Mouse (Mus musculus): ENCODE measurements around the gene Trim34a.
"Not testable (repeated sequence)": the region's sequence is repeated elsewhere in the genome, so short reads cannot be mapped to it uniquely, and the experiment has no call there.

The Trim34a gene

DNA sequence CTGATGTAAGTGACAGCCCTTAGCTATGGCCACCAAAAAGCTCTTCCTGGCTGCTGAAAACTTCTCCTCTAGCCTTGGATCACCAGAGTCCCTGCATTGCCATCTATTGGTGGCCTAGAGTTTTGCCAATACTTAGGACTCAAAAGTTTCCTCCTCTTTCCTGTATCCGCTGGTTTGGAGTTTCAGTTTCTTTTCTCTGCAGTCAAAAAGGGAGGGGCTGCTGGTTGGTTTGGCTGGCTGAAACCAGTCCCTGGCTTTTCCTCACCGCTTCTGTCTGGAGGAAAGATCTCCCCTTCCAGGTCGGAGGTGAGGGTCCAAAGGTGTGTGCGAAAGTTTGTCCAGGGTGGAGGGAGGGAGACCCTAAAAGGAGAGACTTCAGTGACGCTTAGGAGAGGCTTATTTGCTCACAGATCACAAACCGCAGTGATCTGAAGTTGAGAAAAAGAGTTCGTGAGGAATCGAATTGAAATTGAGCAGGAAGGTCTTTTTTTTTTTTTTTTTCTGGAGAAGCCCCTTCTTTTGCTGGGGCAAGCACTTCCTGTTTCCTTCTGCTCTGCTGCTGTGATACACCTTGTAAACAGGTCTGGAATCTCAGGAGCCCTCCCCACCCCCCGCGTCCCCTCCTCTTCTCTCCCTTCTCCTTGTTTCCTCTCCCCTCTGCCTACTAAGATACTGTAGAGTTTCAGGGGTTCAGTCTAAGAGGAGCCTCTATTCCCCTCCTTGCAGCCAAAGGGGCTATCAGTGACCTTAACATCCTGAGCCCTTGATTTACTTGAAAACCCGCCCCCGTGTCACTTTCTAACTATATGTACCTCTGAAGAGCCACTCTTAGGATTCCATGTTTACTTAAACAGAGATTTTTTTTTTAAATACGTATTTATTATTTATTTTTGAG, at the start of gene Trim34a:
Gene Trim34a, plus strand, starts transcription at position 171 of the 895 bp plus-strand sequence.
- DNase-seq (ENCODE audit: extremely low spot score): peak; percentile 59

DNA sequence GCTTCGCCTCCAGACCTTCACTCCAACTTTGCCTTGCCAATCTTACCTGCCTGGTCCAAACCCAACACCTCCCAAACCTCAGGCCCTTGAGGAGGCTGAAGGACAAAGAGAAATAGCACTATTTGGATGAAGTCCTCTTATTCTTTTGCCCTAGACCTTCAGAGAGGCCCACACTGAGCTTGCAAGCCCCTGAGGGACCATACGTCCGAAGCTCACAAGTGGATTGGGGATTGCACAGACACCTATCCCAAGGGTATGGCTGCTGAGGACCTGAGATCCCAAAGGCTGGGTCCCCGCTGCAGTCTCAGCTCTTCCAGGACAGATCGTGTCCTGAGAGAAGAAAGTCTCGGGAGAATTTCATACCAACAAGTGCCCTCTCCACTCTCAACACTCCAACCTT, 48.4 kb upstream of the Trim34a start, which contains the start of gene Olfr649:
Gene Olfr649, minus strand, starts transcription at position 101 of the 400 bp plus-strand sequence.
- no peak for DNase-seq (ENCODE audit: extremely low spot score)

DNA sequence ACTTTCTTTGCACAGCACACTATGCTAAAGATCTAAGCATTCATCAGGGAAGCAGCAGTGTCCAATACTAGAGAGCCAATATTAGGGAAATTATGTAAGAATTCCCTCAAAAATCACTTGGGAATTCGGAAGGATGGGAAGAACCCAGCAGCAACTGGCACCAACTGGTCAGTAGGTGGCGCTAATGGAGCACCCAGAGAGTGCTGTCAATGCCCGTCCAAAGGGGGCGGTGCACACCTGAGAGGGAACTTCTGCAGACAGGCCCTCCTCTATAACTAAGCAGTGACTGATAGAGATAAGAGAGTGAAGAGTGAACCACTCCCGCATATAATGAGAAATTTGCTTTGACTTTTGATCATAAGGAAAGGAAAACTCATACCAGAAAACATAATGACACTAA, 44.4 kb upstream of the Trim34a start:
- peak; percentile 70 for DNase-seq (ENCODE audit: extremely low spot score)

GRCm38 (mm10) chr7:104206197-104206596, 38.1 kb upstream of the Trim34a start:
- no peak for DNase-seq (ENCODE audit: extremely low spot score)

DNA sequence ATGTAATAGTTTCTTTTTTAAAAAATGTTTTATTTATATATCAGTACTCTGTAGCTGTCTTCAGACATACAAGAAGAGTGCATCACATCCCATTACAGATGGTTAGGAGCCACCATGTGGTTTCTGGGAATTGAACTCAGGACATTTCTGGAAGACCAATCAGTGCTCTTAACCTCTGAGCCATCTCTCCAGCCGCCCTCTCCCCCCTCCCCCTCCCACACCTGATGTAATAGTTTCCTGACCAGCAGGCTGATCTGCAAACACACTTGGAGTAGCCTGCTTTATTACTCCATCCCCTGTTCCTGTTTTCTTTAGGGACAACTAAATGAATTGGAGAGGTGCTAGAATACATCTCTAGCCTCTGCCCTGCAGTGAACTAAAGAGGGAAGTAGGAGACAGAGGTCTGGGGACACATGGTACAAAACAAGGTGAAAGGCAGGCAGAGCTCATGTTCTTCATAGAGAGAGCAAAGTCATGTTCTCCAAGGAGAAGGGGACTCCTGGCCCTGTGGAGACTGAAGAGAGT, 28.2 kb upstream of the Trim34a start:
- DNase-seq (ENCODE audit: extremely low spot score): no peak

- no peak for DNase-seq (ENCODE audit: extremely low spot score)
These were observed 26.4 kb upstream of the Trim34a start for GRCm38 (mm10) chr7:104217881-104218280.

DNA sequence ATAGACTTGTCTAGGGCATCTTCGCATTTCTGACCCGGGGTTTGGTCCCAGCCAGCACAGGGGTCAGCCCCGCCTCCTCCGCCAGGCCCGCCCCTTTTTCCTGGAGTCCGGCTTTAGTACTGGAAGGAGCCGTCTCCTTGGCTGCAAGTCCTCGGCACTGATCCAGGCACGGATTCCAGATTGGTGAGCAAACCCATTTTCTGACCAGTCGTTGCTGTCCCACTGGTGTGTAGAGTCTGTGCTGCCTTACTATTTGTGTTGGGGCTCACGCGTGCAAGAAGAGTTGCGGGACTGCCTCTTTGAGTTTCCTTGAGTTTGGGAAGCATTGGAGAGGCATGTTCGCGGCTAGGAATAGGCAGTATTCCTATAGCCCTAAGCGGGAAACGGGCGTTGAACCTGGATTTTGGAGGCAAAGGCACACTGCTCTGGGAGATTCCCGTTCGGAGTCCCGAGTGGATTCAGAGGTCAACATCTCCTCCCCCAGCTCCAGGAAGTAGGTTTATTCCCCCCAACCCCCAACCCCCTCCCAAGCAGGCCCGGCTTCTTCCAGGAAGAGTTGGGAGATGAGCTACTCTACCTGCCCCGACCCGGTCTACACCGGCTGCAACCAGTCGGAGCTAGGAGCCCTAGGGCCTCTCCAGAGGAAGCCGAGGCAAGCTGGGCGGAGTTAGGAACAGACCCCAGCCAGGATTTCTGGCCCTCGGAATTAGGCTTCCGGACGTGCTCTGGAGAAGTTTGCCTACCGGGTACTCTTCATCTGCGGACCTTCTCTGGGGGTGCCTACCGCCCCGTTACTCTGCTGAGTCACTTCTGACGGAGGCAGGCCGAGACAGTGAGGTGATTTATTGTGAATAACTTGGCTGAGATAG, 25.3 kb upstream of the Trim34a start, which contains the start of gene Trim6:
Gene Trim6, plus strand, starts transcription at position 93 of the 869 bp plus-strand sequence.
- DNase-seq (ENCODE audit: extremely low spot score): peak; percentile 80

GRCm38 (mm10) chr7:104231203-104231602, 13.1 kb upstream of the Trim34a start:
- DNase-seq (ENCODE audit: extremely low spot score): peak; percentile 22

DNA sequence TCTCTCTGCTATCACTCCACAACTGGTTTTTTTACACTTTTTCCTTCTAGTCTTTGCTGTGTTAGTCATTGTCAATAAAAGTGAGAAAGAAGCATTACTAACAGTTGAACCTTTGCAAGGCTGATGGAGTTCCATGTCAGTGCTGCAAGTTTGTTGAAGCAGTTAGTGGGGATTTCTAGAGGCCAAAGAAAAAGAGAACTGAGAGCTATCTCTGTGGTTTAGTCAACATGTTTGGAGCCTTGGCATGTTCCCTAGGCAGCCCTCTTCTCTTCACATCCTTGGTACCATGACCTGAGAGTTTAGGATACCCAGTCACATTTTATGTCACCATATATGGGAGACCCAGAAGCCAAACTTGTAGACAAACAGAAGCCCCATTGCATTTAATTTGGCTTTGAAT, 3.4 kb upstream of the Trim34a start:
- DNase-seq (ENCODE audit: extremely low spot score): no peak

GRCm38 (mm10) chr7:104243616-104244015, 641 bp upstream of the Trim34a start:
- no peak for DNase-seq (ENCODE audit: extremely low spot score)

GRCm38 (mm10) chr7:104260380-104260779, 16.1 kb downstream of the Trim34a start:
- not testable (repeated sequence) for DNase-seq (ENCODE audit: extremely low spot score)

GRCm38 (mm10) chr7:104265335-104265734, 21.1 kb downstream of the Trim34a start:
- DNase-seq (ENCODE audit: extremely low spot score): not testable (repeated sequence)

DNA sequence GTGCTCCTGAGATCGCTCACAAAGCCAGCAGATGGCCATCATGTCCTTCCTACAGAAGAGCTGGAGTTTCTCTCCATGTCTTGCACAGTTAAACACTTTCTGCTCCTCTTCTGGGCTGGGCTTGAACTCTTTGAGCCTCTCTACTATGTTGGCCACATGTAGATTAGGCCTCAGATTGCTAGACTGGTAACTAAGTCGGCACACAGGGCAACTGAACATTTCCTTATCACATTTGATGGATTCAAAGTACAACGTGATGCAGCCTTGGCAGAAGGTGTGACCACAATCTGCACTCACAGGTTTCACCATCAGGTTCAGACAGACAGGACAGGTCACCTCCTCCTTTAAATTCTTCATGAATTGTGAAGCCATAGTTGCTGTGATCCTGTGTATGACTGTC, 35.1 kb downstream of the Trim34a start:
- not testable (repeated sequence) for DNase-seq (ENCODE audit: extremely low spot score)

DNA sequence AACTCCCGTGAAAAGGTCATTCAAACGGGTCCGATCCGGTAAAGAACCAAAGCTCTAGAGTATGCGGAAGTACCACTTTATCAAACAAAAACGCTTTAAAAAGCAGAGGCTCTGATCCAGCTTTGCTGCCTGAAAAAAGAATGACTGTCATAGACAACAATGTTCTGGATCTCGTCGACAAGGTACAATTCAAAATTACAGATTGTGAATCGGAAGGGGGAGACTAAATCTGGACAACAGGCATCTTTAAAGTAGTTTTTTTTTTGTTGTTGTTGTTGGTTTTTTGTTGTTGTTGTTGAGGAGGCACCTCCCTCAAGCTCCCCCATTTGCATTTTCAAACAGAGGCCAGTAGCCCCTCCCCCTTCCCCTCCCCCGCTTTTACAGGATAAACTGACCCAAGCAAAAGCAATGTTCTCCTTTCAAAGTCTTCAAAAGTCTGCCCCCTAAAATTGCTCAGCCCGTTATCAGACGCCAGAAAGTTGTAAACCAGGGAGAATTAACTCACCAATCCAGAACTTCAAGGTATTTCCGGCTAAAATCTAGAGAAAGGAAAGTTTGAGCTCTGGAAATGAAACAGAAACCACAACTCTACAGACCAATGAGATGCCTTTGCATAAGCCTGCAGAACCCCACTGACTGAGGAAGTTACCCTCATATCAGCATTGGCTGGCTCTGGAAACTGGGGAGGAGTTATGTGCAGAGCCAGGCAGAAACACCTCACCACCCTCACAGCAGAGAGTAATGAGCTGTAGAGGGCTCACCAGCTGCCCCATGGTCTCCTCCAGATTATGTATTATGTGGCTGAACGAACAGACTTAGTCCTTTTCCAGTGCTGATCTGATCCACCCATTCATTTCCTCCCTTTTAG, 43.6 kb downstream of the Trim34a start, which contains the start of gene Trim5:
Gene Trim5, minus strand, starts transcription at position 519 of the 868 bp plus-strand sequence.
- not testable (repeated sequence) for DNase-seq (ENCODE audit: extremely low spot score)

- DNase-seq (ENCODE audit: extremely low spot score): no peak
These were observed 46.4 kb downstream of the Trim34a start for GRCm38 (mm10) chr7:104290641-104291040.

- no peak for DNase-seq (ENCODE audit: extremely low spot score)
These were observed 47.6 kb downstream of the Trim34a start for GRCm38 (mm10) chr7:104291638-104292400.

Data from embryo, embryonic 9.5 days (tissue).